Mouse (Mus musculus) Muller cell, postnatal 12 days (primary cell): ENCODE data around the gene Gpr107.
"Not testable (repeated sequence)": the region's sequence is repeated elsewhere in the genome, so short reads cannot be mapped to it uniquely, and the experiment has no call there.

ENCODE experiments used
- DNase-seq: peaks from one replicate; pipeline ENCODE4 v3.0.0-alpha.2; 2015; ENCODE audit errors: inconsistent ontology term

Gpr107 gene

GRCm38 (mm10) chr2:31156846-31157245 is 4.7 kb downstream of the Gpr107 start:
- DNase-seq, result no peak

- no peak for DNase-seq
These were observed 8.2 kb downstream of the Gpr107 start for GRCm38 (mm10) chr2:31160147-31160920.

- DNase-seq, result no peak
These were observed 9.5 kb downstream of the Gpr107 start for GRCm38 (mm10) chr2:31161620-31162019.

GRCm38 (mm10) chr2:31163361-31164118 is 11.4 kb downstream of the Gpr107 start:
- DNase-seq, result no peak

GRCm38 (mm10) chr2:31164841-31165455 is 12.8 kb downstream of the Gpr107 start:
- no peak for DNase-seq

GRCm38 (mm10) chr2:31165529-31165928 is 13.4 kb downstream of the Gpr107 start:
- DNase-seq, result no peak

GRCm38 (mm10) chr2:31167571-31167970 is 15.5 kb downstream of the Gpr107 start:
- DNase-seq, result not testable (repeated sequence)

- no peak for DNase-seq
These were observed 16.9 kb downstream of the Gpr107 start for GRCm38 (mm10) chr2:31169001-31169400.

GRCm38 (mm10) chr2:31170164-31170563 is 18.0 kb downstream of the Gpr107 start:
- DNase-seq, result no peak

- DNase-seq, result no peak
These were observed 19.9 kb downstream of the Gpr107 start for GRCm38 (mm10) chr2:31172001-31172400.

GRCm38 (mm10) chr2:31172536-31172935 is 20.4 kb downstream of the Gpr107 start:
- DNase-seq, result no peak

- DNase-seq, result no peak
These were observed 21.2 kb downstream of the Gpr107 start for GRCm38 (mm10) chr2:31173290-31173689.

GRCm38 (mm10) chr2:31178593-31178992 is 26.5 kb downstream of the Gpr107 start:
- DNase-seq, result not testable (repeated sequence)

GRCm38 (mm10) chr2:31179471-31179870 is 27.4 kb downstream of the Gpr107 start:
- DNase-seq, result no peak

GRCm38 (mm10) chr2:31180081-31180551 is 28.0 kb downstream of the Gpr107 start:
- DNase-seq, result no peak

GRCm38 (mm10) chr2:31182786-31183330 is 30.7 kb downstream of the Gpr107 start:
- no peak for DNase-seq

- no peak for DNase-seq
These were observed 31.7 kb downstream of the Gpr107 start for GRCm38 (mm10) chr2:31183830-31184229.

GRCm38 (mm10) chr2:31188691-31189090 is 36.6 kb downstream of the Gpr107 start:
- no peak for DNase-seq

GRCm38 (mm10) chr2:31189654-31190053 is 37.5 kb downstream of the Gpr107 start:
- no peak for DNase-seq

- DNase-seq, result no peak
These were observed 39.6 kb downstream of the Gpr107 start for GRCm38 (mm10) chr2:31191765-31192164.

- peak; percentile 50 for DNase-seq
These were observed 42.4 kb downstream of the Gpr107 start for GRCm38 (mm10) chr2:31194356-31195021.

- DNase-seq, result no peak
These were observed 46.5 kb downstream of the Gpr107 start for GRCm38 (mm10) chr2:31198621-31199020.
